Mouse (Mus musculus): ENCODE results near the gene Oxld1. TPM values are rescaled to one million over a fixed set of nuclear protein-coding genes. Genes with fewer than 3 reads are reported as not detected.

Gene Oxld1
- polyA plus RNA-seq (2015; fragmentation: Illumina TruSeq; extraction: RNeasy Lipid Tissue Mini Kit (QIAGEN cat#74804); ENCODE audit: insufficient read depth, low read depth, low replicate concordance): 2.7 TPM

GRCm38 (mm10) chr11:120457772-120458751, at the start of gene Oxld1, which contains the start of gene Ccdc137:
Gene Oxld1 (minus strand): TSS chr11:120458068.
Gene Ccdc137 (plus strand): TSS chr11:120458115.

GRCm38 (mm10) chr11:120491317-120492023, 33.6 kb upstream of the Oxld1 start, which contains the start of gene Slc25a10:
Gene Slc25a10 (plus strand): TSS chr11:120491840.

GRCm38 (mm10) chr11:120484265-120484981, 26.6 kb upstream of the Oxld1 start, which contains the start of gene Mrpl12:
Gene Mrpl12 (plus strand): TSS chr11:120484613.

GRCm38 (mm10) chr11:120467051-120467735, 9.3 kb upstream of the Oxld1 start, which contains the start of gene Arl16:
Gene Arl16 (minus strand): TSS chr11:120467607.

GRCm38 (mm10) chr11:120453306-120453705, 4.6 kb downstream of the Oxld1 start, which contains the start of gene Pde6g:
Gene Pde6g (minus strand): TSS chr11:120453500.

GRCm38 (mm10) chr11:120442344-120442743, 15.5 kb downstream of the Oxld1 start, which contains the start of gene Tspan10:
Gene Tspan10 (plus strand): TSS chr11:120442644.

GRCm38 (mm10) chr11:120437152-120437856, 20.6 kb downstream of the Oxld1 start, which contains the start of gene Nploc4:
Gene Nploc4 (minus strand): TSS chr11:120437708.

Other genes with a start within 250 kb of the Oxld1 start
- 4.6 TPM for gene Bahcc1, start 225.1 kb downstream of the Oxld1 start, polyA plus RNA-seq (2015; fragmentation: Illumina TruSeq; extraction: RNeasy Lipid Tissue Mini Kit (QIAGEN cat#74804); ENCODE audit: insufficient read depth, low read depth, low replicate concordance)
- 280 TPM for gene Actg1, start 109.5 kb downstream of the Oxld1 start, polyA plus RNA-seq (2015; fragmentation: Illumina TruSeq; extraction: RNeasy Lipid Tissue Mini Kit (QIAGEN cat#74804); ENCODE audit: insufficient read depth, low read depth, low replicate concordance)
- not detected for gene Fscn2, start 96.5 kb downstream of the Oxld1 start, polyA plus RNA-seq (2015; fragmentation: Illumina TruSeq; extraction: RNeasy Lipid Tissue Mini Kit (QIAGEN cat#74804); ENCODE audit: insufficient read depth, low read depth, low replicate concordance)
- 5.7 TPM for gene Faap100, start 79.3 kb downstream of the Oxld1 start, polyA plus RNA-seq (2015; fragmentation: Illumina TruSeq; extraction: RNeasy Lipid Tissue Mini Kit (QIAGEN cat#74804); ENCODE audit: insufficient read depth, low read depth, low replicate concordance)
- 10.3 TPM for gene Nploc4, start 20.4 kb downstream of the Oxld1 start, polyA plus RNA-seq (2015; fragmentation: Illumina TruSeq; extraction: RNeasy Lipid Tissue Mini Kit (QIAGEN cat#74804); ENCODE audit: insufficient read depth, low read depth, low replicate concordance)
- gene Tspan10, start 15.4 kb downstream of the Oxld1 start, polyA plus RNA-seq (2015; fragmentation: Illumina TruSeq; extraction: RNeasy Lipid Tissue Mini Kit (QIAGEN cat#74804); ENCODE audit: insufficient read depth, low read depth, low replicate concordance): not detected
- gene Pde6g, start 4.6 kb downstream of the Oxld1 start, polyA plus RNA-seq (2015; fragmentation: Illumina TruSeq; extraction: RNeasy Lipid Tissue Mini Kit (QIAGEN cat#74804); ENCODE audit: insufficient read depth, low read depth, low replicate concordance): 1.3 TPM
- gene Ccdc137, start within 50 bp of the Oxld1 start, polyA plus RNA-seq (2015; fragmentation: Illumina TruSeq; extraction: RNeasy Lipid Tissue Mini Kit (QIAGEN cat#74804); ENCODE audit: insufficient read depth, low read depth, low replicate concordance): 10.5 TPM
- 5.2 TPM for gene Arl16, start 9.5 kb upstream of the Oxld1 start, polyA plus RNA-seq (2015; fragmentation: Illumina TruSeq; extraction: RNeasy Lipid Tissue Mini Kit (QIAGEN cat#74804); ENCODE audit: insufficient read depth, low read depth, low replicate concordance)
- 19.4 TPM for gene Mrpl12, start 26.5 kb upstream of the Oxld1 start, polyA plus RNA-seq (2015; fragmentation: Illumina TruSeq; extraction: RNeasy Lipid Tissue Mini Kit (QIAGEN cat#74804); ENCODE audit: insufficient read depth, low read depth, low replicate concordance)
- gene Slc25a10, start 33.8 kb upstream of the Oxld1 start, polyA plus RNA-seq (2015; fragmentation: Illumina TruSeq; extraction: RNeasy Lipid Tissue Mini Kit (QIAGEN cat#74804); ENCODE audit: insufficient read depth, low read depth, low replicate concordance): 11.5 TPM
- gene Gcgr, start 72.6 kb upstream of the Oxld1 start, polyA plus RNA-seq (2015; fragmentation: Illumina TruSeq; extraction: RNeasy Lipid Tissue Mini Kit (QIAGEN cat#74804); ENCODE audit: insufficient read depth, low read depth, low replicate concordance): 2.1 TPM
- 27.1 TPM for gene Mcrip1, start 91.7 kb upstream of the Oxld1 start, polyA plus RNA-seq (2015; fragmentation: Illumina TruSeq; extraction: RNeasy Lipid Tissue Mini Kit (QIAGEN cat#74804); ENCODE audit: insufficient read depth, low read depth, low replicate concordance)
- gene Ppp1r27, start 93.1 kb upstream of the Oxld1 start, polyA plus RNA-seq (2015; fragmentation: Illumina TruSeq; extraction: RNeasy Lipid Tissue Mini Kit (QIAGEN cat#74804); ENCODE audit: insufficient read depth, low read depth, low replicate concordance): not detected
- 636 TPM for gene P4hb, start 115.2 kb upstream of the Oxld1 start, polyA plus RNA-seq (2015; fragmentation: Illumina TruSeq; extraction: RNeasy Lipid Tissue Mini Kit (QIAGEN cat#74804); ENCODE audit: insufficient read depth, low read depth, low replicate concordance)
- 79.0 TPM for gene Arhgdia, start 123.6 kb upstream of the Oxld1 start, polyA plus RNA-seq (2015; fragmentation: Illumina TruSeq; extraction: RNeasy Lipid Tissue Mini Kit (QIAGEN cat#74804); ENCODE audit: insufficient read depth, low read depth, low replicate concordance)
- 13.4 TPM for gene Alyref, start 140.3 kb upstream of the Oxld1 start, polyA plus RNA-seq (2015; fragmentation: Illumina TruSeq; extraction: RNeasy Lipid Tissue Mini Kit (QIAGEN cat#74804); ENCODE audit: insufficient read depth, low read depth, low replicate concordance)
- 11.9 TPM for gene Anapc11, start 140.4 kb upstream of the Oxld1 start, polyA plus RNA-seq (2015; fragmentation: Illumina TruSeq; extraction: RNeasy Lipid Tissue Mini Kit (QIAGEN cat#74804); ENCODE audit: insufficient read depth, low read depth, low replicate concordance)
- not detected for gene Npb, start 150.4 kb upstream of the Oxld1 start, polyA plus RNA-seq (2015; fragmentation: Illumina TruSeq; extraction: RNeasy Lipid Tissue Mini Kit (QIAGEN cat#74804); ENCODE audit: insufficient read depth, low read depth, low replicate concordance)
- 38.6 TPM for gene Pcyt2, start 159.9 kb upstream of the Oxld1 start, polyA plus RNA-seq (2015; fragmentation: Illumina TruSeq; extraction: RNeasy Lipid Tissue Mini Kit (QIAGEN cat#74804); ENCODE audit: insufficient read depth, low read depth, low replicate concordance)
- 19.3 TPM for gene Sirt7, start 167.2 kb upstream of the Oxld1 start, polyA plus RNA-seq (2015; fragmentation: Illumina TruSeq; extraction: RNeasy Lipid Tissue Mini Kit (QIAGEN cat#74804); ENCODE audit: insufficient read depth, low read depth, low replicate concordance)
- 11.0 TPM for gene Mafg, start 175.5 kb upstream of the Oxld1 start, polyA plus RNA-seq (2015; fragmentation: Illumina TruSeq; extraction: RNeasy Lipid Tissue Mini Kit (QIAGEN cat#74804); ENCODE audit: insufficient read depth, low read depth, low replicate concordance)
- 24.5 TPM for gene Pycr1, start 185.7 kb upstream of the Oxld1 start, polyA plus RNA-seq (2015; fragmentation: Illumina TruSeq; extraction: RNeasy Lipid Tissue Mini Kit (QIAGEN cat#74804); ENCODE audit: insufficient read depth, low read depth, low replicate concordance)
- gene Myadml2, start 190.1 kb upstream of the Oxld1 start, polyA plus RNA-seq (2015; fragmentation: Illumina TruSeq; extraction: RNeasy Lipid Tissue Mini Kit (QIAGEN cat#74804); ENCODE audit: insufficient read depth, low read depth, low replicate concordance): 1.4 TPM
- gene Notum, start 203.1 kb upstream of the Oxld1 start, polyA plus RNA-seq (2015; fragmentation: Illumina TruSeq; extraction: RNeasy Lipid Tissue Mini Kit (QIAGEN cat#74804); ENCODE audit: insufficient read depth, low read depth, low replicate concordance): 0.81 TPM
- 29.7 TPM for gene Aspscr1, start 214.9 kb upstream of the Oxld1 start, polyA plus RNA-seq (2015; fragmentation: Illumina TruSeq; extraction: RNeasy Lipid Tissue Mini Kit (QIAGEN cat#74804); ENCODE audit: insufficient read depth, low read depth, low replicate concordance)